Mouse (Mus musculus) kidney, postnatal 0 days (tissue): ENCODE results near the gene Cox10. TPM values are rescaled to one million over a fixed set of nuclear protein-coding genes. Genes with fewer than 3 reads are reported as not detected.
A peak's percentile ranks its signal among the peaks of the same experiment; 100 is the strongest.

ENCODE experiments used
- ATAC-seq: fragments of 200-750 bp; cut with Nextera tagmentation; replicated peaks from 2 replicates; pipeline ENCODE4 v1.8.0; 2017; ENCODE audit warnings: low read depth, moderate number of reproducible peaks, moderate TSS enrichment, moderate library complexity; ENCODE audit not compliant: low FRiP score
- DNase-seq: peaks from one replicate; pipeline ENCODE4 v3.0.0-alpha.2; 2016; ENCODE audit warnings: low spot score
- H3K27ac ChIP-seq: fragments of 300-500 bp; sonication (generic); 2 replicates; pipeline ENCODE4 v1.5.1; 2014; ENCODE audit warnings: mild to moderate bottlenecking
- H3K27me3 ChIP-seq: fragments of 300-500 bp; sonication (generic); 2 replicates; pipeline ENCODE4 v1.6.1; 2014; ENCODE audit warnings: low read length, mixed read lengths; ENCODE audit not compliant: insufficient read depth
- H3K36me3 ChIP-seq: fragments of 300-500 bp; sonication (generic); 2 replicates; pipeline ENCODE4 v1.6.1; 2014; ENCODE audit warnings: low read length, mixed read lengths; ENCODE audit not compliant: insufficient read depth
- H3K4me1 ChIP-seq: fragments of 300-500 bp; sonication (generic); replicated peaks from 2 replicates; pipeline ENCODE4 v1.6.1; 2014; ENCODE audit warnings: antibody characterized with exemption, low read length, mixed read lengths; ENCODE audit not compliant: insufficient read depth
- H3K4me2 ChIP-seq: fragments of 300-500 bp; sonication (generic); 2 replicates; pipeline ENCODE4 v1.6.1; 2014; ENCODE audit warnings: mild to moderate bottlenecking, low read length, moderate library complexity, mixed read lengths
- H3K4me3 ChIP-seq: fragments of 300-500 bp; sonication (generic); replicated peaks from 2 replicates; pipeline ENCODE4 v1.5.1; 2014; ENCODE audit warnings: low read depth, low read length
- H3K9ac ChIP-seq: fragments of 300-500 bp; sonication (generic); 2 replicates; pipeline ENCODE4 v1.6.1; 2014; ENCODE audit warnings: low read depth, low read length
- H3K9me3 ChIP-seq: fragments of 300-500 bp; sonication (generic); replicated peaks from 2 replicates; pipeline ENCODE4 v1.6.1; 2016; ENCODE audit warnings: low read length, inconsistent platforms, mixed read lengths
- CTCF ChIP-seq: IDR thresholded peaks from 2 replicates; pipeline ENCODE4 v1.5.1; 2016; ENCODE audit warnings: antibody characterized with exemption, low read depth, mild to moderate bottlenecking, moderate library complexity
- WGBS: fragments of 180-500 bp; shearing (Covaris S2); extraction: QIAGEN DNeasy Blood & Tissue Kit; methylation state at CpG from one replicate; pipeline ENCODE4 v1.1.7; 2014; 5-methylcytosine and 5-hydroxymethylcytosine counted together
- polyA plus RNA-seq: library from polyadenylated mRNA; unstranded; fragments of >200 nt; fragmentation: Nextera tagmentation; extraction: Ambion mirVana; gene quantifications from 2 replicates; pipeline ENCODE4 v1.2.1, GENCODE M21; 2015

Gene Cox10
- polyA plus RNA-seq, 1 experiment from 2014 or later, result 26.8 TPM

DNA sequence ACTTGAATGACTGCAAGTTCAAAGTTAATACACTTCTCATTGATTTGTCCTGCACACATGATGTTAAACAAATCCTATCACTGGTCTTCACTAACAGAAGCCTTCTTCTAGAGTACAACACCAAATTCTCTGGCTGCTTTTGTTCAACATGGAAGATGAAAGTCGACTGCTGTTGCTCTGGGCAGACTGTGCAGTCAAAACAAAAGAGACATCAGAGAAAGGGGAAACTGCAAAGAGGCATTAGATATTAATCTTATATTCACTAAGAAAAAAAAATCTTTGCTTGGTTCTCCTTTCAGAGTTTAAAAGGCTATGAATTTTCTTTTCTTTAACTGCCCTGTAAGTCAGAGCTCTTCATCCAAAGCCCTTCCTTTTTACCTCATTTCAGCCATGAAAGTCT, 39.7 kb downstream of the Cox10 start:
- no peak overlapping the region for H3K27ac ChIP-seq
- no peaks in the 10 kb centered on the region; the same call in 1 of the 2 replicates for H3K36me3 ChIP-seq
- no peaks in the 10 kb centered on the region for H3K27me3 ChIP-seq
- no peaks in the 10 kb centered on the region for H3K9me3 ChIP-seq
- no peak overlapping the region for H3K4me2 ChIP-seq
- WGBS, result 54% methylated on average over 1 of the region's 1 CpGs
- TF ChIP-seq CTCF, result no peak
- no peak overlapping the region for H3K9ac ChIP-seq
- no peak for DNase-seq
- 0 out of 2 replicates have a peak, but pooled peaks cover 6% of the 10 kb centered on the region for H3K4me1 ChIP-seq
- no peak for ATAC-seq
- H3K4me3 ChIP-seq, result no peak overlapping the region

GRCm38 (mm10) chr11:64037471-64038125, 41.7 kb downstream of the Cox10 start:
- H3K4me2 ChIP-seq, result no peak overlapping the region
- H3K27ac ChIP-seq, result no peak overlapping the region
- peak; percentile 15 for DNase-seq
- WGBS, result 74% methylated on average over 15 of the region's 15 CpGs
- H3K27me3 ChIP-seq, result no peaks in the 10 kb centered on the region
- no peak for TF ChIP-seq CTCF
- H3K9ac ChIP-seq, result no peak overlapping the region
- no peak overlapping the region for H3K4me3 ChIP-seq
- 0 out of 2 replicates have a peak, but pooled peaks cover 6% of the 10 kb centered on the region for H3K4me1 ChIP-seq
- no peaks in the 10 kb centered on the region for H3K36me3 ChIP-seq
- H3K9me3 ChIP-seq, result no peaks in the 10 kb centered on the region
- ATAC-seq, result no peak

DNA sequence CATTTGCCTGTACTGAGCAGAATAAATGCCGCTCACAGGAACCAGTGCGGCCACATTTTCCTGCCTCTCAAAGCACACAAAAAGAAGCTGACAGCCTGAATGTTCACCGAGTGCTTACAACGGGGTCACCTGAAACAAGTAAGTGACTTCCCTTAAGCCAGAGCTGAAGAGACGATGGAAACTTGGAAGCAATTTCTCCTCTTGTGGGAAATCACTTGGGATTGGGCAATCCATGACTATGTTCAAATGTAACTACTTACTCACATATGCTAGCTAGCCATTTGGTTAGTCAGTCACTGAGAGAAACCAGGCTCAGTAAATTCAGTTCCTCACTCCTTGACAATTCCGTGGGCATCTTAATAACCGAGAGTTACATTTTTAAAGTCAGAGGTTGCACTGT, 43.0 kb downstream of the Cox10 start:
- H3K27ac ChIP-seq, result no peak overlapping the region
- whole genome bisulfite sequencing, result 82% methylated on average over 7 of the region's 7 CpGs
- H3K4me1 ChIP-seq, result 0 out of 2 replicates have a peak, but pooled peaks cover 6% of the 10 kb centered on the region
- no peaks in the 10 kb centered on the region for H3K36me3 ChIP-seq
- no peak for DNase-seq
- no peak for TF ChIP-seq CTCF
- no peak overlapping the region for H3K4me2 ChIP-seq
- H3K9me3 ChIP-seq, result no peaks in the 10 kb centered on the region
- no peak for ATAC-seq
- H3K4me3 ChIP-seq, result no peak overlapping the region
- no peak overlapping the region for H3K9ac ChIP-seq
- H3K27me3 ChIP-seq, result no peaks in the 10 kb centered on the region

GRCm38 (mm10) chr11:64035709-64036108, 43.6 kb downstream of the Cox10 start:
- Histone ChIP-seq H3K9me3 (no peaks in the 10 kb centered on the region), H3K9ac (no peak overlapping the region), H3K4me3 (no peak overlapping the region), H3K4me1 (0 out of 2 replicates have a peak, but pooled peaks cover 6% of the 10 kb centered on the region), H3K4me2 (no peak overlapping the region), H3K27me3 (no peaks in the 10 kb centered on the region), H3K27ac (no peak overlapping the region), H3K36me3 (no peaks in the 10 kb centered on the region)
- DNase-seq, result no peak
- no peak for ATAC-seq
- no peak for TF ChIP-seq CTCF
- WGBS, result 91% methylated on average over 4 of the region's 4 CpGs

DNA sequence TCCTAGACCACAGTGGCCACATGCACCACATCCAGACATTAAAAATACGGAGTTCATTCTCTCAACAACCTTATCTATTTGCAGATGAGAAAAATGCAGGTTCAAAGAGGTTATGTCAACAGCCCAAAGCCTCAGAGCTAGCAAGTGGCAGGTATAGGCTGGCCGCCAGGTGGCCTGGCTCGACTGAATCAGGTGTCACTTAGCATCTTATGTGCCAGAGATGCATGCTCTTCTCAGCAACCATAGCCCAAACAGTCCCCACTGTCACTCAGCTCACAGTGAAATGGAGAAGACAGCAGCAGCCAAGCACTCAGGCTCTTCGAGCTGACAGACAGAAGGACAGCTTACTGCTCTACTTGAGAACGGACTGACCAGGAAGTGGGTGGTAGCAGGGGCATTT, 44.6 kb downstream of the Cox10 start:
- DNase-seq (no peak), ATAC-seq (no peak)
- WGBS, result 78% methylated on average over 5 of the region's 5 CpGs
- no peak overlapping the region for H3K9ac ChIP-seq
- no peak for TF ChIP-seq CTCF
- no peak overlapping the region for H3K4me2 ChIP-seq
- no peaks in the 10 kb centered on the region for H3K27me3 ChIP-seq
- H3K27ac ChIP-seq, result no peak overlapping the region
- no peak overlapping the region for H3K4me3 ChIP-seq
- H3K9me3 ChIP-seq, result no peaks in the 10 kb centered on the region
- no peaks in the 10 kb centered on the region for H3K36me3 ChIP-seq
- H3K4me1 ChIP-seq, result 0 out of 2 replicates have a peak, but pooled peaks cover 6% of the 10 kb centered on the region

- Histone ChIP-seq H3K9ac (no peak overlapping the region), H3K9me3 (no peaks in the 10 kb centered on the region), H3K4me1 (peaks cover 7% of the 10 kb centered on the region), H3K27ac (no peak overlapping the region), H3K27me3 (no peaks in the 10 kb centered on the region), H3K36me3 (no peaks in the 10 kb centered on the region), H3K4me3 (no peak overlapping the region), H3K4me2 (no peak overlapping the region)
- DNase-seq, result no peak
- WGBS, result 78% methylated on average over 8 of the region's 8 CpGs
- ATAC-seq, result no peak
- no peak for TF ChIP-seq CTCF
These were observed 51.8 kb downstream of the Cox10 start for GRCm38 (mm10) chr11:64027423-64027822.

DNA sequence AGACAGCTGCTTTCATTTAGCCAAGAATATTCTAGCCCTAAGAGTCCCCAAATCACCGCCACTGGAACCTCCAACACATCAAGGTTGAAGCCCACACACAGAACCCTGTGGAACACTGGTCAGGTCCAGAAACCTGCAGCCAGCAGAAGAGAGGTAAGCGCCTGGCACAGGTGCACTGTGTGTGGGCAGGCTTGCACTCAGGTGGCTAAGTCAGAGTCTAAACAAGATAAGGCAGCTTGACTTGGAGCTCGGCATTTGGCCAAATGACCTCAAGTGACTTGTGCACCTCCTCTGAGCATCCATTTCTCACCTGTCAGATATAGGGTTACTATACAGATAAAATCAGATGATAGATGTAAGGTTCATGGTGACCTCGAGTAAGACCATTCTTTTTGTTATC, 53.4 kb downstream of the Cox10 start:
- TF ChIP-seq CTCF, result no peak
- Histone ChIP-seq H3K27me3 (no peaks in the 10 kb centered on the region), H3K4me2 (no peak overlapping the region), H3K9me3 (no peaks in the 10 kb centered on the region), H3K9ac (no peak overlapping the region), H3K36me3 (no peaks in the 10 kb centered on the region), H3K4me1 (peaks cover 7% of the 10 kb centered on the region), H3K4me3 (no peak overlapping the region), H3K27ac (no peak overlapping the region)
- no peak for DNase-seq
- WGBS, result 48% methylated on average over 4 of the region's 4 CpGs
- no peak for ATAC-seq
